Mouse (Mus musculus) liver, adult 2 months (tissue): ENCODE measurements around the gene Slc4a10.

ENCODE experiments used
- CTCF ChIP-seq: fragments of 200-500 bp; IDR thresholded peaks from 2 replicates; pipeline ENCODE4 v1.5.1; 2011; ENCODE audit warnings: low read depth, low read length, control low read depth
- POLR2A ChIP-seq: fragments of 200-500 bp; IDR thresholded peaks from 2 replicates; pipeline ENCODE4 v1.6.1; 2011; ENCODE audit warnings: low read length, control low read depth; ENCODE audit not compliant: insufficient read depth; ENCODE audit errors: extremely low read depth

GRCm38 (mm10) chr2:62341061-62341733 lies 294.9 kb downstream of the Slc4a10 start:
- no peak for TF ChIP-seq CTCF
- TF ChIP-seq POLR2A: no peak
